Mouse (Mus musculus) ES-E14 (cell line): ENCODE data around the gene Kif1b.

ENCODE experiments used
- CHD2 ChIP-seq: IDR thresholded peaks from 2 replicates; pipeline ENCODE4 v1.6.1; 2014; ENCODE audit warnings: mild to moderate bottlenecking, low read depth, low read length, inconsistent platforms
- MAFK ChIP-seq: IDR thresholded peaks from 2 replicates; pipeline ENCODE4 v1.6.1; 2014; ENCODE audit warnings: mild to moderate bottlenecking, low read depth, low read length, inconsistent platforms; ENCODE audit not compliant: insufficient read depth
- ZNF384 ChIP-seq: IDR thresholded peaks from 2 replicates; pipeline ENCODE4 v1.6.1; 2012; ENCODE audit warnings: low read depth, low read length, inconsistent platforms

DNA sequence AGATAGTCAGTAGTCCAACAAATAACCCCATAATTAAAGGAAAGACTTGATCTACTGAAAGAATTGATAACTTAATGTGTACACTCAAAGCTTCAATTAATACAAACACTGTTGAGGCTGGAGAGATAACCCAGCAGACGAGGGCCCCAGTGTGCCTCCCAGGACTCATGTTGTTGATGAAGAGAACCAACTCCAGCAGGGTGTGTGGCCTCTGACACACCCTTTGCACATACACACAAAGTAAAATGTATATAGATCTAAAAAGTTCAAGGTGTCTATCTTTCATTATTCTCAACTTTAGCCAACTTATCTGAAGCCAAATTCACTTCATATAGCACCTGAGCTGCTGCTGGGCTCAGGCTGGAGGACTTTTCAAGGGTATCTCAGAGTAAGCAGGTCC, 110.3 kb downstream of the Kif1b start:
- TF ChIP-seq ZNF384 (no peak), MAFK (no peak), CHD2 (no peak)
